Mouse (Mus musculus): ENCODE measurements around the gene Sema4f.

DNA sequence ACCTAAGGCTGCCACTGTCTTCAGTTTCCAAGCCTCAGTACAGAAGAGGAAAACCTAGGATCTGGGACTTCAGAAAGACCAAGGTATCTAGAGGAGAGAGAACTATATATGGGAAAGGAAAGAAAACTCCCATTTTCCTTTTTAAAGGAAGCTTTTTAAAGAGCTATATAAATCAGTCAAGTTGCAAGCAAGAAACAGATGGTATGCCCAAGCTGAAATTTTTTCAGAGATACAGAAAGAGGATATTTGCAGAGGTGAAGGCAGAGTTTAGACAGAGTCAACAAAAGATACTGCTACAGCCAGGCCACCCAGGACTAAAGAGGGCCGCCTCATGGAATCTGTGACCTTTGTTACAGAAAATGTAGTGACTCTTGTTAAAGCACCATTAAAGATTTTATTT is 22.1 kb upstream of the Sema4f start:
- TF ChIP-seq POLR2AphosphoS5 (IDR thresholded peaks at IDR 0.05; ENCODE audit: insufficient replicate concordance, low read depth, low read length) = no peak
- TF ChIP-seq CTCF (IDR thresholded peaks at IDR 0.05; ENCODE audit: low read depth, low read length) = no peak
- no peak for TF ChIP-seq TAL1 (conservative IDR thresholded peaks at IDR 0.05; ENCODE audit: low read depth, low read length)
- TF ChIP-seq GATA1 (IDR thresholded peaks at IDR 0.05; ENCODE audit: borderline replicate concordance, low read length) = no peak
- no peak for TF ChIP-seq GATA2 (IDR thresholded peaks at IDR 0.05; ENCODE audit: borderline replicate concordance, low read depth, low read length)
